Mouse (Mus musculus): ENCODE measurements around the gene Alpk3. TPM values are rescaled to one million over a fixed set of nuclear protein-coding genes. Genes with fewer than 3 reads are reported as not detected.

Gene Alpk3
- total RNA-seq, 1 experiment: 3.3 TPM

DNA sequence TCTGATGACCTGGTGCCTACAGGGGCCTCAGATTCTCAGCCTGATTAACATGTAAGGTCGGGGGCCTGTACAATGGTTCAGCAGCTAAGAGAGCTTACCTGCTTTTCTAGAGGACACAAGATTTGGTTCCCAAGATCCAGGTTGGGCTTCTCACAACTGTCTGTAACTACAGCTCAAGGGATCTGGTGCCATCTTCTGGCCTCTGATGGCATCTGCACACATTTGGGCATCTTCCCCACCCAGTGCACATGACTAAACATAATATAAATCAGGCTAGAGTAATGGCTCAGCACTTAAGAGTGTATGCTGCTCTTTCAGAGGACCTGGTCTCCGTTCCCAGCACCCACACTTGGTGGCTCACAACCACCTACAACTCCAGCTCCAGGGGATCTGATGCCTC is 3.5 kb downstream of the Alpk3 start:
- Histone ChIP-seq H3K4me1 (ENCODE audit: control insufficient read depth in 2 of 2, insufficient read depth in 2 of 2, low read length in 2 of 2, poor library complexity in 1 of 2) (peaks cover 12 to 27% of the 10 kb centered on the region in 2 experiments; a peak in 3 of 4 replicates), H3K36me3 (ENCODE audit: control insufficient read depth, insufficient read depth, low read length, poor library complexity, severe bottlenecking) (no peaks in the 10 kb centered on the region), H3K9ac (ENCODE audit: insufficient read depth, low read depth, low read length, poor library complexity, severe bottlenecking) (no peak overlapping the region), H3K27ac (ENCODE audit: insufficient read depth, low read depth, low read length, poor library complexity, severe bottlenecking) (no peak overlapping the region), H3K9me3 (ENCODE audit: control insufficient read depth, insufficient read depth, low read depth, low read length) (no peaks in the 10 kb centered on the region), H3K4me3 (ENCODE audit: insufficient read depth in 1 of 2, low read depth in 1 of 2, low read length in 2 of 2, poor library complexity in 1 of 2, severe bottlenecking in 1 of 2) (no peak overlapping the region)
- peak; percentile 70 for DNase-seq (ENCODE audit: low read depth, low spot score)
- no peak for TF ChIP-seq HCFC1 (IDR thresholded peaks at IDR 0.05; ENCODE audit: borderline replicate concordance, insufficient read depth, low read length)
- peak; percentile 40; the same call in 1 of the 2 replicates for TF ChIP-seq MAFK (IDR thresholded peaks at IDR 0.05; ENCODE audit: insufficient read depth, low read depth, low read length)
- peak; percentile 73; the same call in 1 of the 2 replicates for TF ChIP-seq ZC3H11A (IDR thresholded peaks at IDR 0.05; ENCODE audit: borderline replicate concordance, low read depth, low read length)
- no peak for TF ChIP-seq CHD2 (IDR thresholded peaks at IDR 0.05; ENCODE audit: low read depth, low read length)
- TF ChIP-seq ZNF384 (IDR thresholded peaks at IDR 0.05; ENCODE audit: low read depth, low read length): no peak
- in situ Hi-C loops (cut with MboI; ENCODE audit: low sequenced_read_pairs in 2 of 2, unreplicated experiment in 2 of 2): loop anchor here in 1 of 2 experiments (10.0 kb wide), 1 partner anchor 176 kb away; no protein-coding TSS in a partner anchor

DNA sequence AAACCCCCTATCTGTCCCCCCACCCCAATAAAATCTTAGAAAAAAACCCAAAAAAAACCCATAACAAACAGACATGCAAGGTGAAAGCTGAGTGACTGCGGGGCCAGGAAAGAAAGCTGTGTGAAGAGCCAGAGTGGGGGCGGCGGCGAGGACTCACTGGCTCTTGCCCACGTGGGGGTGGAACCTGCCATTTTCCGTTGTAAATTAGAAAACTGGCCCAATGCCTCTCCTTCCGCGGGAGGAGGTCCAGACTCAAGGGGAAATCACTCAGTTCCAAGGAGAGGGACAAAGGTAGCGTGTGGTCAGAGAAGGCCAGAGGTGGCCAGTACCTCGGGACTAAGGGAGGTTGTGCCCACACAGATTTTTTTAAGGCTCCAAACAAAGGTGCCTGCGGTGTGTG is 4.5 kb downstream of the Alpk3 start:
- no peak for DNase-seq (ENCODE audit: low read depth, low spot score)
- Histone ChIP-seq H3K9me3 (ENCODE audit: control insufficient read depth, insufficient read depth, low read depth, low read length) (no peaks in the 10 kb centered on the region), H3K27ac (ENCODE audit: insufficient read depth, low read depth, low read length, poor library complexity, severe bottlenecking) (no peak overlapping the region), H3K4me3 (ENCODE audit: insufficient read depth in 1 of 2, low read depth in 1 of 2, low read length in 2 of 2, poor library complexity in 1 of 2, severe bottlenecking in 1 of 2) (no peak overlapping the region), H3K36me3 (ENCODE audit: control insufficient read depth, insufficient read depth, low read length, poor library complexity, severe bottlenecking) (no peaks in the 10 kb centered on the region), H3K4me1 (ENCODE audit: control insufficient read depth in 2 of 2, insufficient read depth in 2 of 2, low read length in 2 of 2, poor library complexity in 1 of 2) (peaks cover 12 to 27% of the 10 kb centered on the region in 2 experiments; a peak in 3 of 4 replicates), H3K9ac (ENCODE audit: insufficient read depth, low read depth, low read length, poor library complexity, severe bottlenecking) (no peak overlapping the region)
- in situ Hi-C loops (cut with MboI; ENCODE audit: low sequenced_read_pairs in 2 of 2, unreplicated experiment in 2 of 2): loop anchor here in 1 of 2 experiments (10.0 kb wide), 1 partner anchor 177 kb away; no protein-coding TSS in a partner anchor
- TF ChIP-seq CHD2 (IDR thresholded peaks at IDR 0.05; ENCODE audit: low read depth, low read length) (no peak), ZNF384 (IDR thresholded peaks at IDR 0.05; ENCODE audit: low read depth, low read length) (no peak), MAFK (IDR thresholded peaks at IDR 0.05; ENCODE audit: insufficient read depth, low read depth, low read length) (no peak), ZC3H11A (IDR thresholded peaks at IDR 0.05; ENCODE audit: borderline replicate concordance, low read depth, low read length) (no peak), HCFC1 (IDR thresholded peaks at IDR 0.05; ENCODE audit: borderline replicate concordance, insufficient read depth, low read length) (no peak)

DNA sequence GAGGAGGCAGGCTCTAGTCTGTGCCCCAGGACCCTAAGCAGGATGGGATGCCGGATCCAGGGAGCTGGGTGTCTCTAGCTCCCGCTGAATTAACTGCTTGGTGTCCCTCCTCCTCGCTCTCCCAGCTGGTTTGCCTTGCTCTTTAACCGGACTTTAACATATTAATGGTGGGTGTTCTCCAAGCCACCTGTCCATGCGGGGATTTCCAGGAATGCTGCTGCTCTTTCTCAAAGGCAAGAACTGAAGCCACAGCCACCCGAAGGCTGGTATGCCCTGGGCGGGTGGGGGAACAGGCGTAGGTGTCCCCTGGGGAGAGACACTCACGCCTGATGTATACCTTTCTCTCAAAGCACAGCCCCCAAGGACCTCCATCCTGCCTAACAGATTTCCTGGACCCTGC is 5.9 kb downstream of the Alpk3 start:
- Histone ChIP-seq H3K36me3 (ENCODE audit: control insufficient read depth, insufficient read depth, low read length, poor library complexity, severe bottlenecking) (no peaks in the 10 kb centered on the region), H3K27ac (ENCODE audit: insufficient read depth, low read depth, low read length, poor library complexity, severe bottlenecking) (peak overlapping the region; percentile 51), H3K9me3 (ENCODE audit: control insufficient read depth, insufficient read depth, low read depth, low read length) (no peaks in the 10 kb centered on the region), H3K9ac (ENCODE audit: insufficient read depth, low read depth, low read length, poor library complexity, severe bottlenecking) (peak overlapping the region; percentile 28; the same call in 1 of the 2 replicates), H3K4me3 (ENCODE audit: insufficient read depth in 1 of 2, low read depth in 1 of 2, low read length in 2 of 2, poor library complexity in 1 of 2, severe bottlenecking in 1 of 2) (peak overlapping the region; percentile 16 to 55), H3K4me1 (ENCODE audit: control insufficient read depth in 2 of 2, insufficient read depth in 2 of 2, low read length in 2 of 2, poor library complexity in 1 of 2) (peaks cover 11 to 20% of the 10 kb centered on the region in 2 experiments; a peak in 3 of 4 replicates)
- in situ Hi-C loops (cut with MboI; ENCODE audit: low sequenced_read_pairs in 2 of 2, unreplicated experiment in 2 of 2): loop anchor here in 1 of 2 experiments (10.0 kb wide), 1 partner anchor 179 kb away; no protein-coding TSS in a partner anchor
- TF ChIP-seq ZNF384 (IDR thresholded peaks at IDR 0.05; ENCODE audit: low read depth, low read length) (no peak), CHD2 (IDR thresholded peaks at IDR 0.05; ENCODE audit: low read depth, low read length) (no peak), HCFC1 (IDR thresholded peaks at IDR 0.05; ENCODE audit: borderline replicate concordance, insufficient read depth, low read length) (no peak), ZC3H11A (IDR thresholded peaks at IDR 0.05; ENCODE audit: borderline replicate concordance, low read depth, low read length) (no peak), MAFK (IDR thresholded peaks at IDR 0.05; ENCODE audit: insufficient read depth, low read depth, low read length) (no peak)
- peak; percentile 72 for DNase-seq (ENCODE audit: low read depth, low spot score)

DNA sequence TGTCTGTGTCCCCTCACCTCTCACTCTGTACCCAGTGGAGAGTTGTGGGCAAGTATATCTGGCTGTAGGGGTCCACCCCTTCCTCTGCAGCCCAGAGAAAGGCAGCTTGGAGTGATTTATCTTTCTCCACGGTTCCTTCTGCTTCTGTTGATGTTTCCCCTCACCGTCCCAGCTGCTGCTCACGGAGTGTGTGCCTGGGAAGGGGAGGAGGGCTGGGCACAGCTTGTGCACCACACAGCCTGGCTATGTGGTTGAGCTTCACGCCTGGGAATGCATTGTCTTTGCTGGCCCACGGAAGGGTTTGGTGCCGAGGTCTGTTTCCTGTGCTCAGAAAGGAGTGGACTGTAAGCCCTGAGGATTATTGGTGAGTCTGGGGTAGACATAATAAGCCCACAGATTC is 9.3 kb downstream of the Alpk3 start:
- H3K9ac ChIP-seq (ENCODE audit: insufficient read depth, low read depth, low read length, poor library complexity, severe bottlenecking): no peak overlapping the region
- in situ Hi-C loops (cut with MboI; ENCODE audit: low sequenced_read_pairs in 2 of 2, unreplicated experiment in 2 of 2): loop anchor here in 1 of 2 experiments (10.0 kb wide), 1 partner anchor 182 kb away; no protein-coding TSS in a partner anchor
- no peaks in the 10 kb centered on the region for H3K36me3 ChIP-seq (ENCODE audit: control insufficient read depth, insufficient read depth, low read length, poor library complexity, severe bottlenecking)
- H3K4me1 ChIP-seq (ENCODE audit: control insufficient read depth in 2 of 2, insufficient read depth in 2 of 2, low read length in 2 of 2, poor library complexity in 1 of 2): peaks cover 5 to 11% of the 10 kb centered on the region in 2 experiments; a peak in 3 of 4 replicates
- TF ChIP-seq HCFC1 (IDR thresholded peaks at IDR 0.05; ENCODE audit: borderline replicate concordance, insufficient read depth, low read length): no peak
- no peak for TF ChIP-seq CHD2 (IDR thresholded peaks at IDR 0.05; ENCODE audit: low read depth, low read length)
- no peak for TF ChIP-seq ZNF384 (IDR thresholded peaks at IDR 0.05; ENCODE audit: low read depth, low read length)
- TF ChIP-seq MAFK (IDR thresholded peaks at IDR 0.05; ENCODE audit: insufficient read depth, low read depth, low read length): no peak
- no peak for TF ChIP-seq ZC3H11A (IDR thresholded peaks at IDR 0.05; ENCODE audit: borderline replicate concordance, low read depth, low read length)
- no peak overlapping the region for H3K27ac ChIP-seq (ENCODE audit: insufficient read depth, low read depth, low read length, poor library complexity, severe bottlenecking)
- H3K4me3 ChIP-seq (ENCODE audit: insufficient read depth in 1 of 2, low read depth in 1 of 2, low read length in 2 of 2, poor library complexity in 1 of 2, severe bottlenecking in 1 of 2): no peak overlapping the region
- no peaks in the 10 kb centered on the region for H3K9me3 ChIP-seq (ENCODE audit: control insufficient read depth, insufficient read depth, low read depth, low read length)
- DNase-seq (ENCODE audit: low read depth, low spot score): no peak

Data from ES-E14 (cell line).